Mouse (Mus musculus): ENCODE data around the gene Fam166a. TPM values are rescaled to one million over a fixed set of nuclear protein-coding genes. Genes with fewer than 3 reads are reported as not detected.
"Not testable (repeated sequence)": the region's sequence is repeated elsewhere in the genome, so short reads cannot be mapped to it uniquely, and the experiment has no call there.

Gene Fam166a
- total and polyA plus RNA-seq, 2 experiments from 2014 or later, result not detected

DNA sequence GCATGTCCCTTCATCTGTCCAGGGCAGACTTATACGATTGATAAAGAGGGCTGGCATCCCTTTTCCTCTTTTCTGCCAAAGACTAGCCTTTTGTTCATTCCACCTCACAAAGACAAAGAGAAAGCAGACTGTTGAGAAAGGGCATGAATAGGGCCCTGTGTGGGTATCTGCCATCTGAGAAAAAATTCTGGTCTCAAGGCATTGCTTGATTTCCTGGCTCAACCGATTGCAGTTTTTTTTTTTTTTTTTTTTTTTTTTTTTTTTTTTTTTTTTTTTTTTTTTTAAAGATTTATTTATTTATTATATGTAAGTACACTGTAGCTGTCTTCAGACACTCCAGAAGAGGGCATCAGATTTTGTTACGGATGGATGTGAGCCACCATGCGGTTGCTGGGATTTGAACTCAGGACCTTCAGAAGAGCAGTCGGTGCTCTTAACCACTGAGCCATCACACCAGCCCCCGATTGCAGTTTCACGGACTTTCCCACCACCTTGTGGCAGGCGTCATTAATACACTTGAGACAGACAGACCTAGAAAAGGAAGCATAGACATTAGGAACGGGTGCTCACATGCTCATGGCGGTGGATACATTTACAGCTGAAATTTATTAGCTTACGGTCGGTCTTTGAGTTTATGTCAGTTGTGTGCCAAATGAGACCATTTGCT, 38.0 kb downstream of the Fam166a start:
- not testable (repeated sequence) for H3K9me3 ChIP-seq (replicated peaks; ENCODE audit: control insufficient read depth, low read length); H3K27me3 ChIP-seq (ENCODE audit: control insufficient read depth, insufficient read depth, low read length); ATAC-seq (ENCODE audit: insufficient read depth, low read depth); H3K4me1 ChIP-seq (ENCODE audit: control insufficient read depth, insufficient read depth); H3K27ac ChIP-seq (ENCODE audit: low read depth); DNase-seq (ENCODE audit: low spot score)
- Histone ChIP-seq H3K9ac (replicated peaks; ENCODE audit: low read depth, low read length) (peak overlapping the region; percentile 89; the same call in 1 of the 2 replicates), H3K4me3 (ENCODE audit: low read depth, low read length) (peak overlapping the region; percentile 93), H3K36me3 (replicated peaks; ENCODE audit: control insufficient read depth, insufficient read depth, low read length) (peaks cover 18% of the 10 kb centered on the region), H3K4me2 (ENCODE audit: low read depth, low read length) (peak overlapping the region; percentile 93)
- TF ChIP-seq CTCF (IDR thresholded peaks at IDR 0.05; ENCODE audit: low read depth), result peak; percentile 17; the same call in 1 of the 2 replicates
- 54% methylated on average over 10 of the region's 12 CpGs for WGBS

- DNase-seq (ENCODE audit: low spot score); ATAC-seq (ENCODE audit: insufficient read depth, low read depth); H3K4me2 ChIP-seq (ENCODE audit: low read depth, low read length); H3K4me3 ChIP-seq (ENCODE audit: low read depth, low read length); H3K9me3 ChIP-seq (replicated peaks; ENCODE audit: control insufficient read depth, low read length); H3K27me3 ChIP-seq (ENCODE audit: control insufficient read depth, insufficient read depth, low read length); H3K27ac ChIP-seq (ENCODE audit: low read depth); H3K9ac ChIP-seq (replicated peaks; ENCODE audit: low read depth, low read length); H3K4me1 ChIP-seq (ENCODE audit: control insufficient read depth, insufficient read depth): not testable (repeated sequence)
- 81% methylated on average over 5 of the region's 5 CpGs for WGBS
- 0 out of 2 replicates have a peak, but pooled peaks cover 11% of the 10 kb centered on the region for H3K36me3 ChIP-seq (replicated peaks; ENCODE audit: control insufficient read depth, insufficient read depth, low read length)
Observed at GRCm38 (mm10) chr2:25257250-25257649, 38.7 kb downstream of the Fam166a start.

GRCm38 (mm10) chr2:25258887-25259286, 40.3 kb downstream of the Fam166a start:
- Histone ChIP-seq H3K4me3 (ENCODE audit: low read depth, low read length) (no peak overlapping the region), H3K9ac (replicated peaks; ENCODE audit: low read depth, low read length) (no peak overlapping the region), H3K4me2 (ENCODE audit: low read depth, low read length) (no peak overlapping the region), H3K27me3 (ENCODE audit: control insufficient read depth, insufficient read depth, low read length) (no peaks in the 10 kb centered on the region), H3K9me3 (replicated peaks; ENCODE audit: control insufficient read depth, low read length) (no peaks in the 10 kb centered on the region), H3K27ac (ENCODE audit: low read depth) (no peak overlapping the region), H3K36me3 (replicated peaks; ENCODE audit: control insufficient read depth, insufficient read depth, low read length) (no peaks in the 10 kb centered on the region), H3K4me1 (ENCODE audit: control insufficient read depth, insufficient read depth) (peaks cover 14% of the 10 kb centered on the region)
- TF ChIP-seq EP300 (IDR thresholded peaks at IDR 0.05; ENCODE audit: low read depth), result no peak
- peak; percentile 41 for TF ChIP-seq CTCF (IDR thresholded peaks at IDR 0.05; ENCODE audit: low read depth)
- no peak for DNase-seq (ENCODE audit: low spot score)
- 60% methylated on average over 2 of the region's 2 CpGs for WGBS
- ATAC-seq (ENCODE audit: insufficient read depth, low read depth), result no peak

DNA sequence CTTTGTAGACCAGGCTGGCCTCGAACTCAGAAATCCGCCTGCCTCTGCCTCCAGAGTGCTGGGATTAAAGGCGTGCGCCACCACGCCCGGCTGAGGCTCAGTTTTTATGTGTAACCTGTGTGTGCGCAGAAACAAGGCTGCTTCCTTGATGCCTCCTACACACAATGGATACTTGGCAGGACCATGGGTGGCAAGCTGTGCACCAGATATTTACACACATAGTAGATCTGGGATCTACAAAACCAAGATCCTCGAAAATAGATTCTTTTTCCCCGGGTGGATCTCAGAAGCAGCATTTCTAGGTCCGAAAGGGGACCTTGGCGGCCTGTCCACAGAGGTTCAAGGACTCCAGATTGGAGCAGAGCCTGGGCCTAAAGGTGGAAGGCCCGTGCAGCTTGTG, 43.3 kb downstream of the Fam166a start:
- WGBS, result 44% methylated on average over 11 of the region's 12 CpGs
- TF ChIP-seq CTCF (IDR thresholded peaks at IDR 0.05; ENCODE audit: low read depth) (no peak), EP300 (IDR thresholded peaks at IDR 0.05; ENCODE audit: low read depth) (no peak)
- Histone ChIP-seq H3K27me3 (ENCODE audit: control insufficient read depth, insufficient read depth, low read length) (no peaks in the 10 kb centered on the region), H3K4me2 (ENCODE audit: low read depth, low read length) (peak overlapping the region; percentile 90), H3K27ac (ENCODE audit: low read depth) (peak overlapping the region; percentile 69), H3K4me3 (ENCODE audit: low read depth, low read length) (peak overlapping the region; percentile 60), H3K9ac (replicated peaks; ENCODE audit: low read depth, low read length) (0 out of 2 replicates have a peak overlapping the region, but pooled peaks have one; percentile 41), H3K9me3 (replicated peaks; ENCODE audit: control insufficient read depth, low read length) (no peaks in the 10 kb centered on the region), H3K4me1 (ENCODE audit: control insufficient read depth, insufficient read depth) (peaks cover 22% of the 10 kb centered on the region), H3K36me3 (replicated peaks; ENCODE audit: control insufficient read depth, insufficient read depth, low read length) (no peaks in the 10 kb centered on the region)
- ATAC-seq (ENCODE audit: insufficient read depth, low read depth) (peak; percentile 1; the same call in 1 of the 2 replicates), DNase-seq (ENCODE audit: low spot score) (no peak)

GRCm38 (mm10) chr2:25262291-25262767, 43.8 kb downstream of the Fam166a start, which contains the start of gene Tprn:
Gene Tprn, plus strand, starts transcription at chr2:25262618.
- under 1% methylated on average over 39 of the region's 39 CpGs for WGBS
- Histone ChIP-seq H3K4me2 (ENCODE audit: low read depth, low read length) (peak within 1 kb of the TSS; percentile 90), H3K36me3 (replicated peaks; ENCODE audit: control insufficient read depth, insufficient read depth, low read length) (no peaks in the 10 kb centered on the region), H3K9me3 (replicated peaks; ENCODE audit: control insufficient read depth, low read length) (no peaks in the 10 kb centered on the region), H3K27me3 (ENCODE audit: control insufficient read depth, insufficient read depth, low read length) (no peaks in the 10 kb centered on the region), H3K4me3 (ENCODE audit: low read depth, low read length) (peak within 1 kb of the TSS; percentile 60), H3K9ac (replicated peaks; ENCODE audit: low read depth, low read length) (peak within 1 kb of the TSS; percentile 41), H3K27ac (ENCODE audit: low read depth) (peak within 1 kb of the TSS; percentile 69), H3K4me1 (ENCODE audit: control insufficient read depth, insufficient read depth) (peaks cover 27% of the 10 kb centered on the region)
- ATAC-seq (ENCODE audit: insufficient read depth, low read depth), result peak; percentile 98
- TF ChIP-seq CTCF (IDR thresholded peaks at IDR 0.05; ENCODE audit: low read depth) (no peak), EP300 (IDR thresholded peaks at IDR 0.05; ENCODE audit: low read depth) (no peak)
- DNase-seq (ENCODE audit: low spot score), result peak; percentile 97
